32 mouse cellular contexts compared by ENCODE assay signal in genomic region chr5:87015477-87015876, GRCm38 (mm10). TPM values are rescaled to one million over a fixed set of nuclear protein-coding genes. Genes with fewer than 3 reads are reported as not detected.
A peak's percentile ranks its signal among the peaks of the same experiment; 100 is the strongest.
DNase-seq lines count a peak whose midpoint lies in the region; ATAC-seq and TF ChIP-seq lines count a peak whose summit lies in the region.
"Had no signal": no experiment of that assay in that cellular context is flagged by ENCODE, and none has a peak within 500 bp of the region (broad histone marks: within the 10 kb centered on the region; RNA-seq: fewer than 3 reads in every experiment).

No protein-coding gene starts in this region.

- WGBS in intestine, embryonic 15.5 days, result 48% methylated on average over 3 of the region's 3 CpGs
- 26% methylated on average over 3 of the region's 3 CpGs for WGBS in intestine, postnatal 0 days
- WGBS in liver, embryonic 16.5 days (ENCODE audit: insufficient replicate concordance), result 33% methylated on average over 3 of the region's 3 CpGs
- 31% methylated on average over 3 of the region's 3 CpGs for WGBS in liver, postnatal 0 days (ENCODE audit: insufficient replicate concordance)
- 50% methylated on average over 3 of the region's 3 CpGs for WGBS in intestine, embryonic 16.5 days

- no peak for TF ChIP-seq CTCF in intestine, postnatal 0 days (IDR thresholded peaks at IDR 0.05; ENCODE audit: low read depth)
- no peak for TF ChIP-seq CTCF in liver, postnatal 0 days (IDR thresholded peaks at IDR 0.05; ENCODE audit: low read depth)

- no peaks in the 10 kb centered on the region for H3K9me3 ChIP-seq in intestine, embryonic 15.5 days
- H3K9me3 ChIP-seq in intestine, postnatal 0 days (ENCODE audit: control insufficient read depth), result no peaks in the 10 kb centered on the region
- no peaks in the 10 kb centered on the region for H3K9me3 ChIP-seq in liver, embryonic 16.5 days (replicated peaks; ENCODE audit: control insufficient read depth, low read length)
- no peaks in the 10 kb centered on the region for H3K9me3 ChIP-seq in liver, postnatal 0 days (ENCODE audit: low read length)
- no peaks in the 10 kb centered on the region for H3K9me3 ChIP-seq in intestine, embryonic 16.5 days (ENCODE audit: control insufficient read depth, low read length)
- H3K9me3 ChIP-seq: embryonic facial prominence, embryonic 13.5 days; embryonic facial prominence, embryonic 15.5 days; forebrain, embryonic 13.5 days; forebrain, embryonic 15.5 days; G1E had no signal

- H3K36me3 ChIP-seq in intestine, embryonic 15.5 days, result no peaks in the 10 kb centered on the region
- no peaks in the 10 kb centered on the region for H3K36me3 ChIP-seq in intestine, postnatal 0 days (ENCODE audit: control insufficient read depth, insufficient read depth)
- no peaks in the 10 kb centered on the region for H3K36me3 ChIP-seq in liver, embryonic 16.5 days (ENCODE audit: control insufficient read depth, insufficient read depth)
- no peaks in the 10 kb centered on the region for H3K36me3 ChIP-seq in liver, postnatal 0 days (replicated peaks; ENCODE audit: insufficient read depth, low read length)
- no peaks in the 10 kb centered on the region for H3K36me3 ChIP-seq in intestine, embryonic 16.5 days (ENCODE audit: control insufficient read depth, insufficient read depth, low read length)
- H3K36me3 ChIP-seq: embryonic facial prominence, embryonic 13.5 days; embryonic facial prominence, embryonic 15.5 days; forebrain, embryonic 15.5 days; G1E had no signal

- TF ChIP-seq EP300 in liver, postnatal 0 days (IDR thresholded peaks at IDR 0.05; ENCODE audit: low read depth), result no peak

- H3K4me3 ChIP-seq in intestine, embryonic 15.5 days (replicated peaks), result no peak overlapping the region
- H3K4me3 ChIP-seq in intestine, postnatal 0 days (ENCODE audit: low read depth, low read length), result no peak overlapping the region
- no peak overlapping the region for H3K4me3 ChIP-seq in liver, embryonic 16.5 days (ENCODE audit: low read depth, low read length)
- no peak overlapping the region for H3K4me3 ChIP-seq in liver, postnatal 0 days (ENCODE audit: low read depth, low read length)
- no peak overlapping the region for H3K4me3 ChIP-seq in intestine, embryonic 16.5 days (ENCODE audit: low read length)
- H3K4me3 ChIP-seq: embryonic facial prominence, embryonic 13.5 days; embryonic facial prominence, embryonic 15.5 days; erythroblast, embryonic 14.5 days; forebrain, embryonic 13.5 days; forebrain, embryonic 15.5 days had no signal

- DNase-seq in liver, postnatal 0 days, result no peak
- no peak for DNase-seq in adrenal gland, adult 18-20 months (ENCODE audit: low spot score in 2 of 2)
- DNase-seq: adrenal gland, adult 2 months; adrenal gland, postnatal 10 days; adrenal gland, postnatal 25 days; B cell, adult 2 months; cerebellum, adult 11 months; cerebellum, adult 18-20 months; cerebellum, adult 8-10 months; cerebellum, adult 9-11 months; cerebellum, postnatal 14 days; cerebellum, postnatal 36 days; embryo, embryonic 11 days; forebrain, postnatal 0 days had no signal

- ATAC-seq in intestine, embryonic 15.5 days, result peak; percentile 68
- ATAC-seq in intestine, postnatal 0 days, result no peak
- ATAC-seq in liver, embryonic 16.5 days (ENCODE audit: low read depth), result peak; percentile 24; the same call in 1 of the 2 replicates
- ATAC-seq in liver, postnatal 0 days, result no peak
- peak; percentile 79 for ATAC-seq in intestine, embryonic 16.5 days
- ATAC-seq: activated CD4-positive, CD25-positive, alpha-beta regulatory T cell, adult 4 months; CD4-positive, CD25-positive, alpha-beta regulatory T cell, adult 4 months; forebrain, embryonic 13.5 days; forebrain, embryonic 15.5 days; forebrain, postnatal 0 days; Patski had no signal

- H3K27ac ChIP-seq in intestine, embryonic 15.5 days, result no peak overlapping the region
- H3K27ac ChIP-seq in intestine, postnatal 0 days (ENCODE audit: low read depth, low read length), result no peak overlapping the region
- no peak overlapping the region for H3K27ac ChIP-seq in liver, embryonic 16.5 days (ENCODE audit: low read length)
- H3K27ac ChIP-seq in liver, postnatal 0 days (ENCODE audit: low read depth), result no peak overlapping the region
- no peak overlapping the region for H3K27ac ChIP-seq in intestine, embryonic 16.5 days (ENCODE audit: low read length)
- H3K27ac ChIP-seq: embryonic facial prominence, embryonic 13.5 days; embryonic facial prominence, embryonic 15.5 days; forebrain, embryonic 13.5 days; forebrain, embryonic 15.5 days had no signal

- no peaks in the 10 kb centered on the region for H3K4me1 ChIP-seq in intestine, embryonic 15.5 days (replicated peaks)
- no peaks in the 10 kb centered on the region for H3K4me1 ChIP-seq in intestine, postnatal 0 days (replicated peaks; ENCODE audit: control insufficient read depth, insufficient read depth, low read length)
- H3K4me1 ChIP-seq in liver, embryonic 16.5 days (ENCODE audit: control insufficient read depth, low read depth, low read length), result no peaks in the 10 kb centered on the region
- no peaks in the 10 kb centered on the region for H3K4me1 ChIP-seq in liver, postnatal 0 days (ENCODE audit: insufficient read depth)
- H3K4me1 ChIP-seq in intestine, embryonic 16.5 days (ENCODE audit: control insufficient read depth, insufficient read depth, low read length), result no peaks in the 10 kb centered on the region
- H3K4me1 ChIP-seq: embryonic facial prominence, embryonic 13.5 days; embryonic facial prominence, embryonic 15.5 days; forebrain, embryonic 13.5 days; forebrain, embryonic 15.5 days had no signal

- H3K27me3 ChIP-seq in intestine, embryonic 15.5 days (replicated peaks), result no peaks in the 10 kb centered on the region
- no peaks in the 10 kb centered on the region for H3K27me3 ChIP-seq in intestine, postnatal 0 days (replicated peaks; ENCODE audit: control insufficient read depth, insufficient read depth, low read length)
- no peaks in the 10 kb centered on the region for H3K27me3 ChIP-seq in liver, embryonic 16.5 days (ENCODE audit: control insufficient read depth, insufficient read depth, low read depth, low read length)
- H3K27me3 ChIP-seq in liver, postnatal 0 days (ENCODE audit: insufficient read depth, low read length), result no peaks in the 10 kb centered on the region
- no peaks in the 10 kb centered on the region for H3K27me3 ChIP-seq in intestine, embryonic 16.5 days (replicated peaks; ENCODE audit: control insufficient read depth, insufficient read depth, low read length)
- H3K27me3 ChIP-seq: CH12.LX; embryonic facial prominence, embryonic 13.5 days; embryonic facial prominence, embryonic 15.5 days; forebrain, embryonic 13.5 days; forebrain, embryonic 15.5 days; Patski had no signal

- H3K9ac ChIP-seq in intestine, embryonic 15.5 days, result no peak overlapping the region
- H3K9ac ChIP-seq in intestine, postnatal 0 days (ENCODE audit: low read depth, low read length), result no peak overlapping the region
- H3K9ac ChIP-seq in liver, embryonic 16.5 days (ENCODE audit: low read depth, low read length), result no peak overlapping the region
- no peak overlapping the region for H3K9ac ChIP-seq in liver, postnatal 0 days (replicated peaks)
- H3K9ac ChIP-seq in intestine, embryonic 16.5 days (ENCODE audit: low read depth, low read length), result no peak overlapping the region
- H3K9ac ChIP-seq: embryonic facial prominence, embryonic 13.5 days; embryonic facial prominence, embryonic 15.5 days; forebrain, embryonic 13.5 days; forebrain, embryonic 15.5 days; forebrain, postnatal 0 days had no signal

- no peak overlapping the region for H3K4me2 ChIP-seq in intestine, embryonic 15.5 days (replicated peaks)
- no peak overlapping the region for H3K4me2 ChIP-seq in intestine, postnatal 0 days (replicated peaks; ENCODE audit: low read depth)
- no peak overlapping the region for H3K4me2 ChIP-seq in liver, embryonic 16.5 days (ENCODE audit: low read depth, low read length)
- no peak overlapping the region for H3K4me2 ChIP-seq in liver, postnatal 0 days (ENCODE audit: low read depth, low read length)
- H3K4me2 ChIP-seq in intestine, embryonic 16.5 days (ENCODE audit: low read depth, low read length), result no peak overlapping the region
- H3K4me2 ChIP-seq: embryonic facial prominence, embryonic 13.5 days; embryonic facial prominence, embryonic 15.5 days; forebrain, embryonic 13.5 days; forebrain, embryonic 15.5 days had no signal

RNA-seq across cellular contexts. Expression of gene Ugt2b35, which starts 14.8 kb away (rescaled TPM):
- polyA plus RNA-seq in intestine, embryonic 15.5 days (2015; fragmentation: Nextera tagmentation; extraction: Ambion mirVana), result 2.9 TPM in 2 replicates
- 2.4 and 3.1 TPM in 2 replicates for polyA plus RNA-seq in intestine, postnatal 0 days (2015; fragmentation: Nextera tagmentation; extraction: Ambion mirVana)
- polyA plus RNA-seq in liver, embryonic 16.5 days (2015; fragmentation: Nextera tagmentation; extraction: Ambion mirVana), result 1.1 and 1.3 TPM in 2 replicates
- polyA plus RNA-seq in liver, postnatal 0 days (2015; fragmentation: Nextera tagmentation; extraction: Ambion mirVana), result 3.7 and 4.4 TPM in 2 replicates
- polyA plus RNA-seq in intestine, embryonic 16.5 days (2015; fragmentation: Nextera tagmentation; extraction: Ambion mirVana), result 1.8 and 2.7 TPM in 2 replicates
- under 1 TPM in 1 of 2 experiments, not detected in 1; 0.10 TPM for total RNA-seq in adrenal gland, adult 18-20 months (2021)
- total RNA-seq: adrenal gland, postnatal 25 days; CH12.LX; common myeloid progenitor, adult 5-6 weeks; forebrain, postnatal 0 days had no signal
- polyA plus RNA-seq: activated CD4-positive, CD25-positive, alpha-beta regulatory T cell, adult 4 months; adrenal gland, adult 2 months; brain, embryonic 14.5 days; CD4-positive, CD25-positive, alpha-beta regulatory T cell, adult 4 months; embryonic facial prominence, embryonic 11.5 days; embryonic facial prominence, embryonic 13.5 days; embryonic facial prominence, embryonic 15.5 days; erythroblast, embryonic 14.5 days; forebrain, embryonic 11.5 days; forebrain, embryonic 13.5 days; forebrain, embryonic 15.5 days; forebrain, postnatal 0 days; G1E; Patski had no signal

Comparison
In these comparisons a context has a peak if more than half of its experiments do, and no peak if none do; other contexts are left out.
1. ATAC-seq: peak in intestine, embryonic 15.5 days (single experiment), liver, embryonic 16.5 days (single experiment) and intestine, embryonic 16.5 days (single experiment); none in intestine, postnatal 0 days (single experiment) and liver, postnatal 0 days (single experiment).